Mouse (Mus musculus) gastrocnemius, postnatal 10 days (tissue): Measurements from ENCODE around the gene Oas1h. TPM values are rescaled to one million over a fixed set of nuclear protein-coding genes. Genes with fewer than 3 reads are reported as not detected.

Experiments used
- microRNA-seq, 2 experiments: library from miRNA; unstranded; fragments of <30 nt; microRNA quantifications; one replicate each; pipeline ENCODE4 v1.2.0; 2021
- total RNA-seq, 2 experiments: library from RNA; stranded (reverse); gene quantifications; 2 replicates each; pipeline ENCODE4 v1.2.3; 2021

The Oas1h gene
- total RNA-seq, 2 experiments from 2014 or later = not detected

Small RNA genes lying within 50 kb of the gene (microRNA-seq; reads per million reads assigned to microRNA genes)
- gene Gm22907 = 0 reads per million in 2 experiments

Other genes with a start within 250 kb of the Oas1h start
- 1 to 10 TPM; 4.7 to 6.2 TPM for gene Rita1, start 248.8 kb upstream of the Oas1h start, total RNA-seq
- gene Ddx54, start 248.7 kb upstream of the Oas1h start, total RNA-seq = 10 to 100 TPM; 22.4 to 23.9 TPM
- gene Cfap73, start 227.2 kb upstream of the Oas1h start, total RNA-seq = not detected
- under 1 TPM in 1 of 2 experiments, not detected in 1; 0.23 TPM for gene Rasal1, start 212.6 kb upstream of the Oas1h start, total RNA-seq
- gene Dtx1, start 149.5 kb upstream of the Oas1h start, total RNA-seq = 1 to 10 TPM; 1.2 to 1.4 TPM
- gene Oas2, start 111.6 kb upstream of the Oas1h start, total RNA-seq = under 1 TPM in 1 of 2 experiments, not detected in 1; 0.09 TPM
- not detected for gene Oas3, start 83.8 kb upstream of the Oas1h start, total RNA-seq
- not detected for gene Oas1e, start 65.9 kb upstream of the Oas1h start, total RNA-seq
- under 1 TPM; 0.14 to 0.43 TPM for gene Oas1c, start 48.9 kb upstream of the Oas1h start, total RNA-seq
- not detected for gene Oas1f, start 14.1 kb upstream of the Oas1h start, total RNA-seq
- gene Oas1g, start 26.2 kb downstream of the Oas1h start, total RNA-seq = not detected
- not detected for gene Oas1a, start 46.1 kb downstream of the Oas1h start, total RNA-seq
- gene Oas1d, start 53.1 kb downstream of the Oas1h start, total RNA-seq = not detected
- gene Rph3a, start 148.7 kb downstream of the Oas1h start, total RNA-seq = under 1 TPM; 0.35 to 0.47 TPM